ENCODE assay signal across 26 mouse cellular contexts in genomic region chr9:44376141-44376540, GRCm38 (mm10).
"Had no signal": no experiment of that assay in that cellular context is flagged by ENCODE, and none has a peak within 500 bp of the region (broad histone marks: within the 10 kb centered on the region; RNA-seq: fewer than 3 reads in every experiment).

No protein-coding gene starts in this region.

- DNase-seq: gastrocnemius, postnatal 14 days; gastrocnemius, postnatal 36 days; heart, adult 18-20 months; heart, postnatal 10 days; heart, postnatal 4 days; kidney, adult 18-20 months; kidney, adult 8-10 months; kidney, postnatal 10 days; kidney, postnatal 25 days; kidney, postnatal 4 days; liver had no signal

- H3K27me3 ChIP-seq: heart, embryonic 12.5 days; hindbrain, embryonic 12.5 days; intestine, embryonic 15.5 days; limb, embryonic 12.5 days; liver, embryonic 12.5 days had no signal

- H3K9ac ChIP-seq: heart, embryonic 12.5 days; hindbrain, embryonic 12.5 days; hindbrain, embryonic 14.5 days; intestine, embryonic 15.5 days; limb, embryonic 12.5 days; liver, embryonic 12.5 days; liver, embryonic 14.5 days had no signal

- H3K4me3 ChIP-seq: heart, embryonic 10.5 days; heart, embryonic 12.5 days; hindbrain, embryonic 10.5 days; hindbrain, embryonic 12.5 days; intestine, embryonic 15.5 days; layer of hippocampus, adult 2 months; left cerebral cortex, adult 2 months; limb, embryonic 10.5 days; limb, embryonic 12.5 days; liver, embryonic 12.5 days had no signal

- H3K27ac ChIP-seq: heart, embryonic 10.5 days; hindbrain, embryonic 10.5 days; hindbrain, embryonic 12.5 days; hindbrain, embryonic 14.5 days; intestine, embryonic 15.5 days; layer of hippocampus, adult 2 months; left cerebral cortex, adult 2 months; limb, embryonic 10.5 days; limb, embryonic 12.5 days; liver, embryonic 12.5 days; liver, embryonic 14.5 days had no signal

- H3K36me3 ChIP-seq: intestine, embryonic 15.5 days had no signal

- H3K9me3 ChIP-seq: heart, embryonic 10.5 days; heart, embryonic 12.5 days; hindbrain, embryonic 10.5 days; hindbrain, embryonic 12.5 days; intestine, embryonic 15.5 days; limb, embryonic 10.5 days; limb, embryonic 12.5 days; liver, embryonic 12.5 days had no signal

- ATAC-seq: hindbrain, embryonic 16.5 days; inflammation-experienced regulatory T-cells, adult 6 months; intestine, embryonic 15.5 days; intestine, postnatal 0 days; liver, embryonic 12.5 days had no signal

- H3K4me2 ChIP-seq: heart, embryonic 12.5 days; hindbrain, embryonic 12.5 days; hindbrain, embryonic 14.5 days; intestine, embryonic 15.5 days; limb, embryonic 12.5 days; liver, embryonic 12.5 days had no signal
